Mouse (Mus musculus): ENCODE results near the gene Ralgds. TPM values are rescaled to one million over a fixed set of nuclear protein-coding genes. Genes with fewer than 3 reads are reported as not detected.

The Ralgds gene
- polyA plus RNA-seq, 1 experiment from 2014 or later = 59.3 TPM

GRCm38 (mm10) chr2:28576815-28577214 lies 63.9 kb downstream of the Ralgds start:
- Histone ChIP-seq H3K9me3 (ENCODE audit: control insufficient read depth, low read length) (no peaks in the 10 kb centered on the region), H3K4me2 (ENCODE audit: low read depth, low read length) (no peak overlapping the region), H3K27ac (replicated peaks; ENCODE audit: low read depth, low read length) (no peak overlapping the region), H3K36me3 (ENCODE audit: control insufficient read depth, insufficient read depth, low read length) (peaks cover 62% of the 10 kb centered on the region), H3K27me3 (replicated peaks; ENCODE audit: control insufficient read depth, insufficient read depth, low read length) (no peaks in the 10 kb centered on the region), H3K9ac (ENCODE audit: low read depth, low read length) (no peak overlapping the region), H3K4me3 (ENCODE audit: low read depth, low read length) (no peak overlapping the region), H3K4me1 (ENCODE audit: control insufficient read depth, insufficient read depth, low read length) (peaks cover 3% of the 10 kb centered on the region)
- WGBS = 87% methylated on average over 3 of the region's 3 CpGs
- ATAC-seq (ENCODE audit: low read depth) (no peak), DNase-seq (ENCODE audit: low spot score) (peak; percentile 45)

GRCm38 (mm10) chr2:28578003-28578402 lies 65.1 kb downstream of the Ralgds start:
- H3K4me1 ChIP-seq (ENCODE audit: control insufficient read depth, insufficient read depth, low read length) = peaks cover 9% of the 10 kb centered on the region
- no peak overlapping the region for H3K4me2 ChIP-seq (ENCODE audit: low read depth, low read length)
- H3K27me3 ChIP-seq (replicated peaks; ENCODE audit: control insufficient read depth, insufficient read depth, low read length) = no peaks in the 10 kb centered on the region
- no peak overlapping the region for H3K9ac ChIP-seq (ENCODE audit: low read depth, low read length)
- ATAC-seq (ENCODE audit: low read depth) (no peak), DNase-seq (ENCODE audit: low spot score) (no peak)
- peaks cover 50% of the 10 kb centered on the region for H3K36me3 ChIP-seq (ENCODE audit: control insufficient read depth, insufficient read depth, low read length)
- H3K27ac ChIP-seq (replicated peaks; ENCODE audit: low read depth, low read length) = no peak overlapping the region
- 65% methylated on average over 5 of the region's 5 CpGs for WGBS
- H3K9me3 ChIP-seq (ENCODE audit: control insufficient read depth, low read length) = no peaks in the 10 kb centered on the region
- H3K4me3 ChIP-seq (ENCODE audit: low read depth, low read length) = no peak overlapping the region

- under 1% methylated on average over 54 of the region's 56 CpGs for WGBS
Measured at GRCm38 (mm10) chr2:28582647-28583353, 69.9 kb downstream of the Ralgds start.

GRCm38 (mm10) chr2:28583651-28584050 lies 70.7 kb downstream of the Ralgds start, which contains the start of gene Gtf3c5:
Gtf3c5 (minus strand) TSS chr2:28583751.
- DNase-seq (ENCODE audit: low spot score) (no peak), ATAC-seq (ENCODE audit: low read depth) (no peak)
- Histone ChIP-seq H3K27me3 (replicated peaks; ENCODE audit: control insufficient read depth, insufficient read depth, low read length) (no peaks in the 10 kb centered on the region), H3K4me3 (ENCODE audit: low read depth, low read length) (peak within 1 kb of the TSS; percentile 74), H3K36me3 (ENCODE audit: control insufficient read depth, insufficient read depth, low read length) (peaks cover 8% of the 10 kb centered on the region; the same call in 1 of the 2 replicates), H3K4me1 (ENCODE audit: control insufficient read depth, insufficient read depth, low read length) (peaks cover 9% of the 10 kb centered on the region), H3K9me3 (ENCODE audit: control insufficient read depth, low read length) (no peaks in the 10 kb centered on the region), H3K9ac (ENCODE audit: low read depth, low read length) (peak within 1 kb of the TSS; percentile 80), H3K27ac (replicated peaks; ENCODE audit: low read depth, low read length) (peak within 1 kb of the TSS; percentile 92), H3K4me2 (ENCODE audit: low read depth, low read length) (peak within 1 kb of the TSS; percentile 71)
- WGBS = 73% methylated on average over 9 of the region's 9 CpGs

More at GRCm38 (mm10) chr2:28582647-28583353, 69.9 kb downstream of the Ralgds start:
- DNase-seq (ENCODE audit: low spot score) (peak; percentile 97), ATAC-seq (ENCODE audit: low read depth) (peak; percentile 96)
- peak overlapping the region; percentile 74 for H3K4me3 ChIP-seq (ENCODE audit: low read depth, low read length)
- H3K4me1 ChIP-seq (ENCODE audit: control insufficient read depth, insufficient read depth, low read length) = peaks cover 9% of the 10 kb centered on the region
- no peaks in the 10 kb centered on the region for H3K27me3 ChIP-seq (replicated peaks; ENCODE audit: control insufficient read depth, insufficient read depth, low read length)
- H3K27ac ChIP-seq (replicated peaks; ENCODE audit: low read depth, low read length) = peak overlapping the region; percentile 92
- peak overlapping the region; percentile 80 for H3K9ac ChIP-seq (ENCODE audit: low read depth, low read length)
- peaks cover 17% of the 10 kb centered on the region for H3K36me3 ChIP-seq (ENCODE audit: control insufficient read depth, insufficient read depth, low read length)
- H3K4me2 ChIP-seq (ENCODE audit: low read depth, low read length) = peak overlapping the region; percentile 71
- H3K9me3 ChIP-seq (ENCODE audit: control insufficient read depth, low read length) = no peaks in the 10 kb centered on the region

- peaks cover 9% of the 10 kb centered on the region for H3K4me1 ChIP-seq (ENCODE audit: control insufficient read depth, insufficient read depth, low read length)
- no peak for ATAC-seq (ENCODE audit: low read depth)
- H3K36me3 ChIP-seq (ENCODE audit: control insufficient read depth, insufficient read depth, low read length) = no peaks in the 10 kb centered on the region
- no peak overlapping the region for H3K9ac ChIP-seq (ENCODE audit: low read depth, low read length)
- no peaks in the 10 kb centered on the region for H3K27me3 ChIP-seq (replicated peaks; ENCODE audit: control insufficient read depth, insufficient read depth, low read length)
- no peak overlapping the region for H3K4me3 ChIP-seq (ENCODE audit: low read depth, low read length)
- peak; percentile 88 for DNase-seq (ENCODE audit: low spot score)
- no peak overlapping the region for H3K4me2 ChIP-seq (ENCODE audit: low read depth, low read length)
- no peak overlapping the region for H3K27ac ChIP-seq (replicated peaks; ENCODE audit: low read depth, low read length)
- H3K9me3 ChIP-seq (ENCODE audit: control insufficient read depth, low read length) = no peaks in the 10 kb centered on the region
- WGBS = 22% methylated on average over 6 of the region's 6 CpGs
Measured at GRCm38 (mm10) chr2:28585043-28585571, 72.2 kb downstream of the Ralgds start.

- no peak overlapping the region for H3K4me2 ChIP-seq (ENCODE audit: low read depth, low read length)
- H3K27ac ChIP-seq (replicated peaks; ENCODE audit: low read depth, low read length) = no peak overlapping the region
- ATAC-seq (ENCODE audit: low read depth) (no peak), DNase-seq (ENCODE audit: low spot score) (no peak)
- 31% methylated on average over 2 of the region's 2 CpGs for WGBS
- H3K9me3 ChIP-seq (ENCODE audit: control insufficient read depth, low read length) = no peaks in the 10 kb centered on the region
- H3K36me3 ChIP-seq (ENCODE audit: control insufficient read depth, insufficient read depth, low read length) = no peaks in the 10 kb centered on the region
- no peak overlapping the region for H3K9ac ChIP-seq (ENCODE audit: low read depth, low read length)
- no peak overlapping the region for H3K4me3 ChIP-seq (ENCODE audit: low read depth, low read length)
- H3K4me1 ChIP-seq (ENCODE audit: control insufficient read depth, insufficient read depth, low read length) = peaks cover 9% of the 10 kb centered on the region
- no peaks in the 10 kb centered on the region for H3K27me3 ChIP-seq (replicated peaks; ENCODE audit: control insufficient read depth, insufficient read depth, low read length)
Measured at GRCm38 (mm10) chr2:28585730-28586129, 72.8 kb downstream of the Ralgds start.

GRCm38 (mm10) chr2:28588574-28588973 lies 75.6 kb downstream of the Ralgds start:
- no peaks in the 10 kb centered on the region for H3K9me3 ChIP-seq (ENCODE audit: control insufficient read depth, low read length)
- H3K4me3 ChIP-seq (ENCODE audit: low read depth, low read length) = no peak overlapping the region
- ATAC-seq (ENCODE audit: low read depth) (no peak), DNase-seq (ENCODE audit: low spot score) (no peak)
- no peak overlapping the region for H3K9ac ChIP-seq (ENCODE audit: low read depth, low read length)
- H3K27ac ChIP-seq (replicated peaks; ENCODE audit: low read depth, low read length) = no peak overlapping the region
- H3K4me1 ChIP-seq (ENCODE audit: control insufficient read depth, insufficient read depth, low read length) = no peaks in the 10 kb centered on the region
- no peaks in the 10 kb centered on the region for H3K36me3 ChIP-seq (ENCODE audit: control insufficient read depth, insufficient read depth, low read length)
- H3K27me3 ChIP-seq (replicated peaks; ENCODE audit: control insufficient read depth, insufficient read depth, low read length) = no peaks in the 10 kb centered on the region; the same call in 1 of the 2 replicates
- no peak overlapping the region for H3K4me2 ChIP-seq (ENCODE audit: low read depth, low read length)
- 19% methylated on average over 1 of the region's 1 CpGs for WGBS

GRCm38 (mm10) chr2:28591479-28591878 lies 78.6 kb downstream of the Ralgds start:
- 58% methylated on average over 2 of the region's 2 CpGs for WGBS
- no peak for ATAC-seq (ENCODE audit: low read depth)
- peak; percentile 39 for DNase-seq (ENCODE audit: low spot score)
- Histone ChIP-seq H3K36me3 (ENCODE audit: control insufficient read depth, insufficient read depth, low read length) (no peaks in the 10 kb centered on the region), H3K9ac (ENCODE audit: low read depth, low read length) (no peak overlapping the region), H3K27me3 (replicated peaks; ENCODE audit: control insufficient read depth, insufficient read depth, low read length) (no peaks in the 10 kb centered on the region; the same call in 1 of the 2 replicates), H3K4me1 (ENCODE audit: control insufficient read depth, insufficient read depth, low read length) (no peaks in the 10 kb centered on the region), H3K27ac (replicated peaks; ENCODE audit: low read depth, low read length) (no peak overlapping the region), H3K4me2 (ENCODE audit: low read depth, low read length) (no peak overlapping the region), H3K9me3 (ENCODE audit: control insufficient read depth, low read length) (no peaks in the 10 kb centered on the region), H3K4me3 (ENCODE audit: low read depth, low read length) (no peak overlapping the region)
